Mouse (Mus musculus): Measurements from ENCODE around the gene Jph2.

GRCm38 (mm10) chr2:163417830-163418229 lies 20.0 kb upstream of the Jph2 start:
- TF ChIP-seq POLR2A (IDR thresholded peaks at IDR 0.05; ENCODE audit: borderline replicate concordance, insufficient read depth, low read length) (no peak), CTCF (IDR thresholded peaks at IDR 0.05; ENCODE audit: borderline replicate concordance, insufficient read depth, low read depth, low read length) (no peak)
